Comparison of ENCODE assay signal across 34 mouse cellular contexts in genomic region chr5:92711666-92712290, GRCm38 (mm10). TPM values are rescaled to one million over a fixed set of nuclear protein-coding genes. Genes with fewer than 3 reads are reported as not detected.
A peak's percentile ranks its signal among the peaks of the same experiment; 100 is the strongest.
DNase-seq lines count a peak whose midpoint lies in the region; ATAC-seq and TF ChIP-seq lines count a peak whose summit lies in the region.
"Had no signal": no experiment of that assay in that cellular context is flagged by ENCODE, and none has a peak within 500 bp of the region (broad histone marks: within the 10 kb centered on the region; RNA-seq: fewer than 3 reads in every experiment).

No protein-coding gene starts in this region.

- DNase-seq in hindbrain, embryonic 14.5 days (ENCODE audit: low spot score) = no peak
- no peak for DNase-seq in hindbrain, embryonic 11.5 days (ENCODE audit: low spot score)
- no peak for DNase-seq in liver, adult 2 months (ENCODE audit: extremely low read depth, low read depth, low spot score)
- DNase-seq in liver, embryonic 11.5 days (ENCODE audit: low spot score) = no peak
- DNase-seq in frontal cortex, postnatal 14 days (ENCODE audit: low spot score in 2 of 2) = no peak
- DNase-seq in cerebellum, postnatal 10 days = no peak
- DNase-seq: adrenal gland, adult 2 months; adrenal gland, postnatal 36 days; cerebellum, adult 2 months; cerebellum, postnatal 36 days; gastrocnemius, adult 2 months; heart, adult 2 months; heart, postnatal 4 days; kidney, adult 9 months; kidney, postnatal 25 days; left cerebral cortex, postnatal 4 days; lung, embryonic 14.5 days; lung, postnatal 4 days; retina, postnatal 1 day; right cerebral cortex, postnatal 25 days had no signal

- no peaks in the 10 kb centered on the region for H3K4me1 ChIP-seq in hindbrain, embryonic 14.5 days (replicated peaks; ENCODE audit: control insufficient read depth, insufficient read depth, low read length)
- no peaks in the 10 kb centered on the region; the same call in 1 of the 2 replicates for H3K4me1 ChIP-seq in hindbrain, embryonic 11.5 days (replicated peaks; ENCODE audit: control insufficient read depth, insufficient read depth, low read length)
- peaks cover 61% of the 10 kb centered on the region for H3K4me1 ChIP-seq in liver, adult 2 months (ENCODE audit: control insufficient read depth, insufficient read depth, low read length)
- no peaks in the 10 kb centered on the region for H3K4me1 ChIP-seq in liver, embryonic 11.5 days (replicated peaks; ENCODE audit: control insufficient read depth, insufficient read depth, low read length)
- H3K4me1 ChIP-seq in limb, embryonic 13.5 days = peaks cover 32% of the 10 kb centered on the region
- H3K4me1 ChIP-seq in neural tube, embryonic 13.5 days (replicated peaks) = peaks cover 28% of the 10 kb centered on the region
- H3K4me1 ChIP-seq: megakaryocyte, embryonic 14.5 days; stomach, embryonic 15.5 days had no signal

- H3K4me2 ChIP-seq in hindbrain, embryonic 14.5 days (replicated peaks) = no peak overlapping the region
- no peak overlapping the region for H3K4me2 ChIP-seq in hindbrain, embryonic 11.5 days (replicated peaks; ENCODE audit: low read depth, low read length)
- no peak overlapping the region for H3K4me2 ChIP-seq in liver, embryonic 11.5 days
- no peak overlapping the region for H3K4me2 ChIP-seq in limb, embryonic 13.5 days (replicated peaks)
- no peak overlapping the region for H3K4me2 ChIP-seq in neural tube, embryonic 13.5 days
- H3K4me2 ChIP-seq: embryonic facial prominence, embryonic 12.5 days; heart, embryonic 12.5 days; lung, embryonic 14.5 days; midbrain, embryonic 13.5 days; stomach, embryonic 15.5 days had no signal

- no peak for TF ChIP-seq CTCF in liver, adult 2 months (IDR thresholded peaks at IDR 0.05; ENCODE audit: low read depth, low read length)

- H3K79me2 ChIP-seq in liver, adult 2 months (ENCODE audit: control insufficient read depth, insufficient read depth, low read length) = peaks cover 5% of the 10 kb centered on the region; the same call in 1 of the 2 replicates

- H3K9me3 ChIP-seq in hindbrain, embryonic 14.5 days (ENCODE audit: control insufficient read depth, low read length) = no peaks in the 10 kb centered on the region
- no peaks in the 10 kb centered on the region for H3K9me3 ChIP-seq in hindbrain, embryonic 11.5 days (ENCODE audit: control insufficient read depth, low read length)
- no peaks in the 10 kb centered on the region for H3K9me3 ChIP-seq in liver, embryonic 11.5 days (ENCODE audit: control insufficient read depth, low read length)
- H3K9me3 ChIP-seq in limb, embryonic 13.5 days = no peaks in the 10 kb centered on the region
- H3K9me3 ChIP-seq in neural tube, embryonic 13.5 days = no peaks in the 10 kb centered on the region
- H3K9me3 ChIP-seq: embryonic facial prominence, embryonic 12.5 days; heart, embryonic 12.5 days; megakaryocyte, embryonic 14.5 days; midbrain, embryonic 13.5 days; stomach, embryonic 15.5 days had no signal

- H3K4me3 ChIP-seq in hindbrain, embryonic 14.5 days (replicated peaks; ENCODE audit: low read length) = no peak overlapping the region
- no peak overlapping the region for H3K4me3 ChIP-seq in hindbrain, embryonic 11.5 days (ENCODE audit: low read depth, low read length)
- H3K4me3 ChIP-seq in liver, adult 2 months (ENCODE audit: insufficient read depth, low read depth, low read length) = no peak overlapping the region
- H3K4me3 ChIP-seq in liver, embryonic 11.5 days (ENCODE audit: low read depth, low read length) = no peak overlapping the region
- no peak overlapping the region for H3K4me3 ChIP-seq in limb, embryonic 13.5 days
- H3K4me3 ChIP-seq in neural tube, embryonic 13.5 days = no peak overlapping the region
- H3K4me3 ChIP-seq: embryonic facial prominence, embryonic 12.5 days; gastrocnemius, adult 2 months; heart, adult 2 months; heart, embryonic 12.5 days; megakaryocyte, embryonic 14.5 days; midbrain, embryonic 13.5 days; stomach, embryonic 15.5 days had no signal

- TF ChIP-seq POLR2A in liver, adult 2 months (IDR thresholded peaks at IDR 0.05; ENCODE audit: extremely low read depth, insufficient read depth, low read length) = no peak

- ATAC-seq in hindbrain, embryonic 14.5 days (ENCODE audit: low FRiP score) = peak; percentile 29; the same call in 1 of the 2 replicates
- no peak for ATAC-seq in hindbrain, embryonic 11.5 days (ENCODE audit: low FRiP score)
- no peak for ATAC-seq in liver, embryonic 11.5 days (replicated peaks; ENCODE audit: low FRiP score)
- peak; percentile 41; the same call in 1 of the 2 replicates for ATAC-seq in limb, embryonic 13.5 days (ENCODE audit: low FRiP score, low read depth)
- ATAC-seq in neural tube, embryonic 13.5 days (ENCODE audit: low read depth) = peak; percentile 86
- ATAC-seq: activated CD4-positive, CD25-positive, alpha-beta regulatory T cell, adult 4 months; forebrain, embryonic 14.5 days; intestine, postnatal 0 days; midbrain, embryonic 13.5 days had no signal

- WGBS in hindbrain, embryonic 14.5 days = 58% methylated on average over 5 of the region's 5 CpGs
- 64% methylated on average over 5 of the region's 5 CpGs for WGBS in hindbrain, embryonic 11.5 days
- 79% methylated on average over 5 of the region's 5 CpGs for WGBS in liver, adult 2 months
- WGBS in liver, embryonic 11.5 days = 81% methylated on average over 5 of the region's 5 CpGs
- 43% methylated on average over 5 of the region's 5 CpGs for WGBS in limb, embryonic 13.5 days
- WGBS in neural tube, embryonic 13.5 days = 16% methylated on average over 5 of the region's 5 CpGs

- no peak overlapping the region for H3K9ac ChIP-seq in hindbrain, embryonic 14.5 days
- no peak overlapping the region for H3K9ac ChIP-seq in hindbrain, embryonic 11.5 days (ENCODE audit: low read depth, low read length)
- no peak overlapping the region for H3K9ac ChIP-seq in liver, adult 2 months (ENCODE audit: low read depth, low read length)
- H3K9ac ChIP-seq in liver, embryonic 11.5 days (ENCODE audit: low read depth, low read length) = no peak overlapping the region
- H3K9ac ChIP-seq in limb, embryonic 13.5 days = no peak overlapping the region
- H3K9ac ChIP-seq in neural tube, embryonic 13.5 days = no peak overlapping the region
- H3K9ac ChIP-seq: embryonic facial prominence, embryonic 12.5 days; heart, embryonic 12.5 days; liver, embryonic 14.5 days; lung, embryonic 14.5 days; midbrain, embryonic 13.5 days; stomach, embryonic 15.5 days had no signal

- H3K27me3 ChIP-seq in hindbrain, embryonic 14.5 days (ENCODE audit: control insufficient read depth, insufficient read depth, low read length) = no peaks in the 10 kb centered on the region
- H3K27me3 ChIP-seq in hindbrain, embryonic 11.5 days (ENCODE audit: control insufficient read depth, insufficient read depth, low read length) = no peaks in the 10 kb centered on the region
- no peaks in the 10 kb centered on the region for H3K27me3 ChIP-seq in liver, adult 2 months (ENCODE audit: control insufficient read depth, insufficient read depth, low read length)
- H3K27me3 ChIP-seq in liver, embryonic 11.5 days (replicated peaks; ENCODE audit: control insufficient read depth, insufficient read depth, low read length) = no peaks in the 10 kb centered on the region
- no peaks in the 10 kb centered on the region for H3K27me3 ChIP-seq in limb, embryonic 13.5 days
- no peaks in the 10 kb centered on the region for H3K27me3 ChIP-seq in neural tube, embryonic 13.5 days
- H3K27me3 ChIP-seq: CH12.LX; embryonic facial prominence, embryonic 12.5 days; heart, embryonic 12.5 days; megakaryocyte, embryonic 14.5 days; midbrain, embryonic 13.5 days; stomach, embryonic 15.5 days had no signal

- H3K36me3 ChIP-seq in hindbrain, embryonic 14.5 days (replicated peaks; ENCODE audit: control insufficient read depth, insufficient read depth) = no peaks in the 10 kb centered on the region
- H3K36me3 ChIP-seq in hindbrain, embryonic 11.5 days (ENCODE audit: control insufficient read depth, insufficient read depth, low read length) = no peaks in the 10 kb centered on the region
- no peaks in the 10 kb centered on the region for H3K36me3 ChIP-seq in liver, adult 2 months (ENCODE audit: control insufficient read depth, insufficient read depth, low read length)
- no peaks in the 10 kb centered on the region for H3K36me3 ChIP-seq in liver, embryonic 11.5 days (ENCODE audit: control insufficient read depth, insufficient read depth, low read length)
- no peaks in the 10 kb centered on the region for H3K36me3 ChIP-seq in limb, embryonic 13.5 days
- H3K36me3 ChIP-seq in neural tube, embryonic 13.5 days = no peaks in the 10 kb centered on the region
- H3K36me3 ChIP-seq: embryonic facial prominence, embryonic 12.5 days; heart, embryonic 12.5 days; midbrain, embryonic 13.5 days; stomach, embryonic 15.5 days had no signal

- H3K27ac ChIP-seq in hindbrain, embryonic 14.5 days = no peak overlapping the region
- H3K27ac ChIP-seq in hindbrain, embryonic 11.5 days (ENCODE audit: low read depth, low read length) = no peak overlapping the region
- H3K27ac ChIP-seq in liver, adult 2 months (replicated peaks; ENCODE audit: insufficient read depth, low read depth, low read length) = peak overlapping the region; percentile 91
- no peak overlapping the region for H3K27ac ChIP-seq in liver, embryonic 11.5 days (ENCODE audit: low read depth, low read length)
- peak overlapping the region; percentile 67; the same call in 1 of the 2 replicates for H3K27ac ChIP-seq in limb, embryonic 13.5 days
- peak overlapping the region; percentile 42; the same call in 1 of the 2 replicates for H3K27ac ChIP-seq in neural tube, embryonic 13.5 days (replicated peaks)
- H3K27ac ChIP-seq: gastrocnemius, adult 2 months; heart, adult 2 months; liver, embryonic 14.5 days; midbrain, embryonic 13.5 days; stomach, embryonic 15.5 days had no signal

RNA-seq across cellular contexts. Expression of gene Shroom3, which starts 28.5 kb away (rescaled TPM):
- polyA plus RNA-seq in hindbrain, embryonic 14.5 days (2014; fragmentation: Nextera tagmentation; extraction: Ambion mirVana) = 2.3 and 2.6 TPM in 2 replicates
- 4.8 and 6.6 TPM in 2 replicates for polyA plus RNA-seq in hindbrain, embryonic 11.5 days (2014; fragmentation: Nextera tagmentation; extraction: Ambion mirVana)
- 4.1 and 7.0 TPM in 2 replicates for total RNA-seq in liver, adult 2 months (2014; rRNA removed)
- polyA plus RNA-seq in liver, adult 2 months (2012; rRNA removed) = 3.7 and 4.0 TPM in 2 replicates
- 2.8 and 3.5 TPM in 2 replicates for polyA plus RNA-seq in liver, embryonic 11.5 days (2014; fragmentation: Nextera tagmentation; extraction: Ambion mirVana)
- 3.2 and 3.8 TPM in 2 replicates for polyA plus RNA-seq in limb, embryonic 13.5 days (2015; fragmentation: Nextera tagmentation; extraction: Ambion mirVana)
- 1.7 and 2.9 TPM in 2 replicates for polyA plus RNA-seq in neural tube, embryonic 13.5 days (2015; fragmentation: Nextera tagmentation; extraction: Ambion mirVana)
- total RNA-seq: monocyte, adult 5-6 weeks had no signal
- polyA plus RNA-seq: activated CD4-positive, CD25-positive, alpha-beta regulatory T cell, adult 4 months had no signal

RNA-seq across cellular contexts. Expression of gene Ccdc158, which starts 36.7 kb away (rescaled TPM):
- 0.78 and 1.0 TPM in 2 replicates for polyA plus RNA-seq in hindbrain, embryonic 14.5 days (2014; fragmentation: Nextera tagmentation; extraction: Ambion mirVana)
- 0.89 and 1.1 TPM in 2 replicates for polyA plus RNA-seq in hindbrain, embryonic 11.5 days (2014; fragmentation: Nextera tagmentation; extraction: Ambion mirVana)
- 0.37 and 0.40 TPM in 2 replicates for total RNA-seq in liver, adult 2 months (2014; rRNA removed)
- 0.09 and 0.10 TPM in 2 replicates for polyA plus RNA-seq in liver, adult 2 months (2012; rRNA removed)
- 0.47 and 0.62 TPM in 2 replicates for polyA plus RNA-seq in liver, embryonic 11.5 days (2014; fragmentation: Nextera tagmentation; extraction: Ambion mirVana)
- 0.75 and 0.82 TPM in 2 replicates for polyA plus RNA-seq in limb, embryonic 13.5 days (2015; fragmentation: Nextera tagmentation; extraction: Ambion mirVana)
- polyA plus RNA-seq in neural tube, embryonic 13.5 days (2015; fragmentation: Nextera tagmentation; extraction: Ambion mirVana) = 0.47 and 0.52 TPM in 2 replicates
- total RNA-seq: CH12.LX had no signal
- polyA plus RNA-seq: activated CD4-positive, CD25-positive, alpha-beta regulatory T cell, adult 4 months; C2C12; heart, adult 2 months had no signal

Comparison
In these comparisons a context has a peak if more than half of its experiments do, and no peak if none do; other contexts are left out.
1. ATAC-seq: peak in hindbrain, embryonic 14.5 days (single experiment), limb, embryonic 13.5 days (single experiment) and neural tube, embryonic 13.5 days (single experiment); none in hindbrain, embryonic 11.5 days (single experiment) and liver, embryonic 11.5 days (single experiment).
2. H3K27ac ChIP-seq: peak in liver, adult 2 months (single experiment), limb, embryonic 13.5 days (single experiment) and neural tube, embryonic 13.5 days (single experiment); none in hindbrain, embryonic 14.5 days (single experiment), hindbrain, embryonic 11.5 days (single experiment) and liver, embryonic 11.5 days (single experiment).